Mouse (Mus musculus) stomach, postnatal 0 days (tissue): ENCODE data around the gene Rabgap1l. TPM values are rescaled to one million over a fixed set of nuclear protein-coding genes. Genes with fewer than 3 reads are reported as not detected.

Experiments used
- ATAC-seq: fragments of 200-750 bp; cut with Nextera tagmentation; 2 replicates; pipeline ENCODE4 v1.8.0; 2017; ENCODE audit not compliant: low FRiP score, low TSS enrichment
- DNase-seq: peaks from one replicate; pipeline ENCODE4 v3.0.0-alpha.2; 2016; ENCODE audit warnings: low spot score
- H3K27ac ChIP-seq: fragments of 300-500 bp; sonication (generic); replicated peaks from 2 replicates; pipeline ENCODE4 v1.5.1; 2014; ENCODE audit warnings: mild to moderate bottlenecking, control low read depth
- H3K27me3 ChIP-seq: fragments of 300-500 bp; sonication (generic); 2 replicates; pipeline ENCODE4 v1.6.1; 2014; ENCODE audit warnings: low read length; ENCODE audit not compliant: control insufficient read depth, insufficient read depth
- H3K36me3 ChIP-seq: fragments of 300-500 bp; sonication (generic); 2 replicates; pipeline ENCODE4 v1.6.1; 2014; ENCODE audit warnings: low read length, mixed read lengths; ENCODE audit not compliant: control insufficient read depth, insufficient read depth
- H3K4me1 ChIP-seq: fragments of 300-500 bp; sonication (generic); replicated peaks from 2 replicates; pipeline ENCODE4 v1.6.1; 2014; ENCODE audit warnings: antibody characterized with exemption; ENCODE audit not compliant: control insufficient read depth, insufficient read depth
- H3K4me2 ChIP-seq: fragments of 300-500 bp; sonication (generic); replicated peaks from 2 replicates; pipeline ENCODE4 v1.6.1; 2014; ENCODE audit warnings: low read depth, mild to moderate bottlenecking, control low read depth, moderate library complexity
- H3K4me3 ChIP-seq: fragments of 300-500 bp; sonication (generic); 2 replicates; pipeline ENCODE4 v1.5.1; 2014; ENCODE audit warnings: low read depth, low read length, control low read depth
- H3K9ac ChIP-seq: fragments of 300-500 bp; sonication (generic); 2 replicates; pipeline ENCODE4 v1.6.1; 2014; ENCODE audit warnings: mild to moderate bottlenecking, low read length, control low read depth, mixed read lengths
- H3K9me3 ChIP-seq: fragments of 300-500 bp; sonication (generic); 2 replicates; pipeline ENCODE4 v1.6.1; 2016; ENCODE audit warnings: low read length; ENCODE audit not compliant: control insufficient read depth
- CTCF ChIP-seq: IDR thresholded peaks from 2 replicates; pipeline ENCODE4 v1.5.1; 2016; ENCODE audit warnings: antibody characterized with exemption, low read depth, mild to moderate bottlenecking, moderate library complexity
- EP300 ChIP-seq: optimal IDR thresholded peaks from 2 replicates; pipeline ENCODE3; 2016; ENCODE audit warnings: antibody characterized with exemption
- WGBS: fragments of 180-500 bp; shearing (Covaris S2); extraction: QIAGEN DNeasy Blood & Tissue Kit; methylation state at CpG from one replicate; pipeline ENCODE4 v1.1.7; 2014; 5-methylcytosine and 5-hydroxymethylcytosine counted together
- polyA plus RNA-seq: library from polyadenylated mRNA; unstranded; fragments of >200 nt; fragmentation: Nextera tagmentation; extraction: Ambion mirVana; gene quantifications from 2 replicates; pipeline ENCODE4 v1.2.1, GENCODE M21; 2015

Rabgap1l gene
- polyA plus RNA-seq, 1 experiment from 2014 or later: 19.6 TPM

- Histone ChIP-seq H3K4me1 (no peaks in the 10 kb centered on the region), H3K9ac (no peak overlapping the region), H3K9me3 (no peaks in the 10 kb centered on the region), H3K27me3 (no peaks in the 10 kb centered on the region), H3K36me3 (no peaks in the 10 kb centered on the region), H3K27ac (no peak overlapping the region), H3K4me2 (no peak overlapping the region), H3K4me3 (no peak overlapping the region)
- WGBS: 44% methylated on average over 3 of the region's 3 CpGs
- no peak for DNase-seq
- ATAC-seq: no peak
- no peak for TF ChIP-seq CTCF
- no peak for TF ChIP-seq EP300
These were observed 271.1 kb downstream of the Rabgap1l start for GRCm38 (mm10) chr1:160521918-160522317.

GRCm38 (mm10) chr1:160520665-160521064 is 272.3 kb downstream of the Rabgap1l start:
- no peak for DNase-seq
- Histone ChIP-seq H3K4me1 (no peaks in the 10 kb centered on the region), H3K4me2 (no peak overlapping the region), H3K27ac (no peak overlapping the region), H3K27me3 (no peaks in the 10 kb centered on the region), H3K9me3 (no peaks in the 10 kb centered on the region), H3K9ac (no peak overlapping the region), H3K4me3 (no peak overlapping the region), H3K36me3 (no peaks in the 10 kb centered on the region)
- 58% methylated on average over 3 of the region's 3 CpGs for WGBS
- TF ChIP-seq CTCF (no peak), EP300 (no peak)
- ATAC-seq: no peak

- ATAC-seq: no peak
- Histone ChIP-seq H3K36me3 (no peaks in the 10 kb centered on the region), H3K9ac (no peak overlapping the region), H3K9me3 (no peaks in the 10 kb centered on the region), H3K27me3 (no peaks in the 10 kb centered on the region), H3K4me1 (no peaks in the 10 kb centered on the region), H3K4me2 (no peak overlapping the region), H3K27ac (no peak overlapping the region), H3K4me3 (no peak overlapping the region)
- WGBS: 88% methylated on average over 1 of the region's 1 CpGs
- no peak for DNase-seq
- no peak for TF ChIP-seq CTCF
- no peak for TF ChIP-seq EP300
These were observed 273.0 kb downstream of the Rabgap1l start for GRCm38 (mm10) chr1:160519896-160520465.

GRCm38 (mm10) chr1:160518552-160518951 is 274.5 kb downstream of the Rabgap1l start:
- Histone ChIP-seq H3K27me3 (no peaks in the 10 kb centered on the region), H3K9ac (no peak overlapping the region), H3K9me3 (no peaks in the 10 kb centered on the region), H3K4me3 (no peak overlapping the region), H3K36me3 (no peaks in the 10 kb centered on the region), H3K4me2 (no peak overlapping the region), H3K27ac (no peak overlapping the region), H3K4me1 (no peaks in the 10 kb centered on the region)
- DNase-seq (no peak), ATAC-seq (no peak)
- TF ChIP-seq EP300 (no peak), CTCF (no peak)
- 42% methylated on average over 4 of the region's 4 CpGs for WGBS

- H3K9me3 ChIP-seq: no peaks in the 10 kb centered on the region
- no peak overlapping the region for H3K4me3 ChIP-seq
- DNase-seq: no peak
- no peak for ATAC-seq
- TF ChIP-seq CTCF (no peak), EP300 (no peak)
- H3K9ac ChIP-seq: no peak overlapping the region
- no peaks in the 10 kb centered on the region for H3K27me3 ChIP-seq
- no peaks in the 10 kb centered on the region for H3K4me1 ChIP-seq
- no peak overlapping the region for H3K27ac ChIP-seq
- no peaks in the 10 kb centered on the region for H3K36me3 ChIP-seq
- H3K4me2 ChIP-seq: no peak overlapping the region
These were observed 285.2 kb downstream of the Rabgap1l start for GRCm38 (mm10) chr1:160507766-160508165.

GRCm38 (mm10) chr1:160496906-160497577 is 296.0 kb downstream of the Rabgap1l start:
- H3K27ac ChIP-seq: no peak overlapping the region
- DNase-seq (no peak), ATAC-seq (no peak)
- no peaks in the 10 kb centered on the region for H3K27me3 ChIP-seq
- H3K4me3 ChIP-seq: no peak overlapping the region
- TF ChIP-seq CTCF (no peak), EP300 (no peak)
- H3K36me3 ChIP-seq: no peaks in the 10 kb centered on the region
- no peak overlapping the region for H3K9ac ChIP-seq
- no peaks in the 10 kb centered on the region for H3K9me3 ChIP-seq
- H3K4me2 ChIP-seq: no peak overlapping the region
- no peaks in the 10 kb centered on the region for H3K4me1 ChIP-seq
- 72% methylated on average over 3 of the region's 3 CpGs for WGBS
